ENCODE assay signal across 8 mouse cellular contexts in the genomic region with DNA sequence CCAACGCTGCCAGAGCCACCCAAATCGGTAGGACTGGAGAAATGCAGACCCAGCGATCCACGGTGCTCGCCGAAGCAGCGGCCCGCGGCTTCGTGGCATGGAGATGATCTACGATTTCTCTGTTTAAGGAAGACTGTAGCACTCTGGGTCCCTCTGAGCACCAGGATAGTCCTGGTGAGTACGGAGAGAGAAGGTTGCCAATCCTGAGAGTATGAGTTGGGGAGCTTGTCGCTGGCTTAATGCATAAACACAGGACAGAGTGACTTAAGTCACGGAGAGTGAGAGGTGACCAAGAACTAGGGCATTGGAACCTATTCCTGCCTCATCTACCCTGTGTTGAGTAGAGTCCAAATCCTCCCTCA. TPM values are rescaled to one million over a fixed set of nuclear protein-coding genes. Genes with fewer than 3 reads are reported as not detected.
A peak's percentile ranks its signal among the peaks of the same experiment; 100 is the strongest.
DNase-seq lines count a peak whose midpoint lies in the region; ATAC-seq and TF ChIP-seq lines count a peak whose summit lies in the region.

No protein-coding gene starts in this region.

- H3K4me1 ChIP-seq in heart, embryonic 15.5 days (replicated peaks): peaks cover 19% of the 10 kb centered on the region
- peaks cover 39% of the 10 kb centered on the region for H3K4me1 ChIP-seq in G1E (ENCODE audit: insufficient read depth, low read depth, low read length)
- H3K4me1 ChIP-seq in hindbrain, embryonic 10.5 days (replicated peaks): peaks cover 28% of the 10 kb centered on the region
- peaks cover 27% of the 10 kb centered on the region for H3K4me1 ChIP-seq in midbrain, embryonic 10.5 days

- peak overlapping the region; percentile 90 for H3K9ac ChIP-seq in heart, embryonic 15.5 days

- 1% methylated on average over 14 of the region's 14 CpGs for WGBS in heart, embryonic 15.5 days
- under 1% methylated on average over 14 of the region's 14 CpGs for WGBS in hindbrain, embryonic 10.5 days
- under 1% methylated on average over 14 of the region's 14 CpGs for WGBS in midbrain, embryonic 10.5 days

- peak overlapping the region; percentile 97 for H3K27ac ChIP-seq in heart, embryonic 15.5 days
- peak overlapping the region; percentile 93 for H3K27ac ChIP-seq in hindbrain, embryonic 10.5 days
- peak overlapping the region; percentile 96 for H3K27ac ChIP-seq in midbrain, embryonic 10.5 days (replicated peaks)

- H3K36me3 ChIP-seq in heart, embryonic 15.5 days: peaks cover 38% of the 10 kb centered on the region
- peaks cover 83% of the 10 kb centered on the region for H3K36me3 ChIP-seq in G1E (replicated peaks)
- peaks cover 58% of the 10 kb centered on the region for H3K36me3 ChIP-seq in hindbrain, embryonic 10.5 days
- peaks cover 63% of the 10 kb centered on the region for H3K36me3 ChIP-seq in midbrain, embryonic 10.5 days

- ATAC-seq in heart, embryonic 15.5 days (replicated peaks; ENCODE audit: insufficient number of reproducible peaks, insufficient read depth, low FRiP score, low read depth): peak; percentile 12; the same call in 1 of the 2 replicates
- ATAC-seq in G1E (ENCODE audit: extremely low read depth, insufficient number of reproducible peaks, low FRiP score, poor library complexity, severe bottlenecking): no peak
- no peak for ATAC-seq in monocyte, adult 5-6 weeks (replicated peaks; ENCODE audit: insufficient number of reproducible peaks, low FRiP score, low TSS enrichment, poor library complexity, severe bottlenecking)

- peak overlapping the region; percentile 84 for H3K4me2 ChIP-seq in heart, embryonic 15.5 days

- H3K4me3 ChIP-seq in heart, embryonic 15.5 days: peak overlapping the region; percentile 89
- H3K4me3 ChIP-seq in G1E (ENCODE audit: low read depth, low read length): peak overlapping the region; percentile 86
- peak overlapping the region; percentile 77 for H3K4me3 ChIP-seq in hindbrain, embryonic 10.5 days
- peak overlapping the region; percentile 95 for H3K4me3 ChIP-seq in midbrain, embryonic 10.5 days

- no peak for TF ChIP-seq CTCF in G1E (IDR thresholded peaks at IDR 0.05; ENCODE audit: low read depth, low read length)

- no peaks in the 10 kb centered on the region for H3K27me3 ChIP-seq in heart, embryonic 15.5 days
- no peaks in the 10 kb centered on the region for H3K27me3 ChIP-seq in G1E (ENCODE audit: insufficient read depth, low read length)
- no peaks in the 10 kb centered on the region for H3K27me3 ChIP-seq in hindbrain, embryonic 10.5 days (ENCODE audit: insufficient read depth, poor library complexity, severe bottlenecking)
- H3K27me3 ChIP-seq in midbrain, embryonic 10.5 days (ENCODE audit: low read depth, poor library complexity, severe bottlenecking): no peaks in the 10 kb centered on the region

- DNase-seq in heart, adult 18-20 months: no peak
- no peak for DNase-seq in G1E (ENCODE audit: low spot score)
- DNase-seq in hindbrain, embryonic 10.5 days (ENCODE audit: low spot score): no peak
- no peak for DNase-seq in midbrain, embryonic 10.5 days (ENCODE audit: low spot score)
- no peak for DNase-seq in adrenal gland, postnatal 25 days
- no peak for DNase-seq in adrenal gland, adult (ENCODE audit: inconsistent age in 2 of 2, low spot score in 1 of 2)

- no peaks in the 10 kb centered on the region for H3K9me3 ChIP-seq in heart, embryonic 15.5 days (replicated peaks)
- H3K9me3 ChIP-seq in G1E (replicated peaks): no peaks in the 10 kb centered on the region
- H3K9me3 ChIP-seq in hindbrain, embryonic 10.5 days: no peaks in the 10 kb centered on the region
- H3K9me3 ChIP-seq in midbrain, embryonic 10.5 days (replicated peaks): no peaks in the 10 kb centered on the region

RNA-seq across cellular contexts. Expression of a gene that starts 19.9 kb away (rescaled TPM):
- polyA plus RNA-seq in heart, embryonic 15.5 days (2015; fragmentation: Nextera tagmentation; extraction: Ambion mirVana): 11.6 and 15.9 TPM in 2 replicates
- total RNA-seq in heart, adult 18-20 months (2021): 10 to 100 TPM; 12.5 to 14.2 TPM
- total RNA-seq in G1E (2014; fragmentation: Nextera tagmentation) (48.6 and 48.9 TPM in 2 replicates), G1E (2017) (14.1 and 15.3 TPM in 2 replicates)
- 87.9 and 89.8 TPM in 2 replicates for polyA plus RNA-seq in G1E (2012)
- 35.8 and 36.8 TPM in 2 replicates for polyA plus RNA-seq in hindbrain, embryonic 10.5 days (2016; fragmentation: Nextera tagmentation; extraction: Ambion mirVana)
- 36.4 and 37.7 TPM in 2 replicates for polyA plus RNA-seq in midbrain, embryonic 10.5 days (2016; fragmentation: Nextera tagmentation; extraction: Ambion mirVana)
- 18.8 and 23.9 TPM in 2 replicates for total RNA-seq in adrenal gland, postnatal 25 days (2021)
- 8.6 to 18.8 TPM (median 11.6 TPM) in 3 replicates for total RNA-seq in monocyte, adult 5-6 weeks (2017)

RNA-seq across cellular contexts. Expression of a gene that starts 34.4 kb away (rescaled TPM):
- 5.9 and 6.9 TPM in 2 replicates for polyA plus RNA-seq in heart, embryonic 15.5 days (2015; fragmentation: Nextera tagmentation; extraction: Ambion mirVana)
- 1 to 10 TPM; 2.5 to 3.2 TPM for total RNA-seq in heart, adult 18-20 months (2021)
- total RNA-seq in G1E (2014; fragmentation: Nextera tagmentation) (4.5 and 4.7 TPM in 2 replicates), G1E (2017) (3.0 and 4.2 TPM in 2 replicates)
- 0.03 and 0.07 TPM in 2 replicates for polyA plus RNA-seq in G1E (2012)
- 8.0 and 9.1 TPM in 2 replicates for polyA plus RNA-seq in hindbrain, embryonic 10.5 days (2016; fragmentation: Nextera tagmentation; extraction: Ambion mirVana)
- 9.5 and 11.3 TPM in 2 replicates for polyA plus RNA-seq in midbrain, embryonic 10.5 days (2016; fragmentation: Nextera tagmentation; extraction: Ambion mirVana)
- 4.6 and 5.9 TPM in 2 replicates for total RNA-seq in adrenal gland, postnatal 25 days (2021)
- 1.5 to 5.2 TPM (median 1.7 TPM) in 3 replicates for total RNA-seq in monocyte, adult 5-6 weeks (2017)

RNA-seq across cellular contexts. Expression of a gene that starts 34.7 kb away (rescaled TPM):
- polyA plus RNA-seq in heart, embryonic 15.5 days (2015; fragmentation: Nextera tagmentation; extraction: Ambion mirVana): 0.20 and 0.66 TPM in 2 replicates
- under 1 TPM; 0.31 to 0.47 TPM for total RNA-seq in heart, adult 18-20 months (2021)
- total RNA-seq in G1E (2014; fragmentation: Nextera tagmentation) (not detected in 2 replicates), G1E (2017) (0.12 and 0.71 TPM in 2 replicates)
- not detected in 2 replicates for polyA plus RNA-seq in G1E (2012)
- 0.17 TPM in 1 of 2 replicates, not detected in the other for polyA plus RNA-seq in hindbrain, embryonic 10.5 days (2016; fragmentation: Nextera tagmentation; extraction: Ambion mirVana)
- polyA plus RNA-seq in midbrain, embryonic 10.5 days (2016; fragmentation: Nextera tagmentation; extraction: Ambion mirVana): 0.09 and 0.14 TPM in 2 replicates
- total RNA-seq in adrenal gland, postnatal 25 days (2021): 0.48 and 0.55 TPM in 2 replicates
- 35.2 to 49.8 TPM (median 49.4 TPM) in 3 replicates for total RNA-seq in monocyte, adult 5-6 weeks (2017)

RNA-seq across cellular contexts. Expression of a gene that starts 55.7 kb away (rescaled TPM):
- 81.0 and 88.9 TPM in 2 replicates for polyA plus RNA-seq in heart, embryonic 15.5 days (2015; fragmentation: Nextera tagmentation; extraction: Ambion mirVana)
- total RNA-seq in heart, adult 18-20 months (2021): 10 to 100 TPM; 39.1 to 43.4 TPM
- total RNA-seq in G1E (2014; fragmentation: Nextera tagmentation): 27.9 and 29.4 TPM in 2 replicates
- 34.9 and 35.7 TPM in 2 replicates for total RNA-seq in G1E (2017)
- polyA plus RNA-seq in G1E (2012): 10.2 and 13.3 TPM in 2 replicates
- 110 and 138 TPM in 2 replicates for polyA plus RNA-seq in hindbrain, embryonic 10.5 days (2016; fragmentation: Nextera tagmentation; extraction: Ambion mirVana)
- 108 and 127 TPM in 2 replicates for polyA plus RNA-seq in midbrain, embryonic 10.5 days (2016; fragmentation: Nextera tagmentation; extraction: Ambion mirVana)
- total RNA-seq in adrenal gland, postnatal 25 days (2021): 74.2 and 87.8 TPM in 2 replicates
- 5.6 to 17.7 TPM (median 6.0 TPM) in 3 replicates for total RNA-seq in monocyte, adult 5-6 weeks (2017)

RNA-seq across cellular contexts. Expression of a gene that starts 56.8 kb away (rescaled TPM):
- 8.8 and 11.4 TPM in 2 replicates for polyA plus RNA-seq in heart, embryonic 15.5 days (2015; fragmentation: Nextera tagmentation; extraction: Ambion mirVana)
- total RNA-seq in heart, adult 18-20 months (2021): 10 to 100 TPM; 11.1 to 12.0 TPM
- total RNA-seq in G1E (2014; fragmentation: Nextera tagmentation) (11.7 and 14.8 TPM in 2 replicates), G1E (2017) (10.7 and 12.9 TPM in 2 replicates)
- polyA plus RNA-seq in G1E (2012): 7.4 and 8.4 TPM in 2 replicates
- polyA plus RNA-seq in hindbrain, embryonic 10.5 days (2016; fragmentation: Nextera tagmentation; extraction: Ambion mirVana): 13.4 and 16.1 TPM in 2 replicates
- 16.2 and 18.1 TPM in 2 replicates for polyA plus RNA-seq in midbrain, embryonic 10.5 days (2016; fragmentation: Nextera tagmentation; extraction: Ambion mirVana)
- 10.4 and 11.4 TPM in 2 replicates for total RNA-seq in adrenal gland, postnatal 25 days (2021)
- total RNA-seq in monocyte, adult 5-6 weeks (2017): 4.3 to 8.3 TPM (median 5.5 TPM) in 3 replicates

Comparison
In these comparisons a context has a peak if more than half of its experiments do, and no peak if none do; other contexts are left out.
1. RNA of a gene that starts 34.7 kb away (total RNA-seq): 35.2 to 49.8 TPM in monocyte, adult 5-6 weeks; 0.12 to 0.71 TPM in G1E, 0.48 to 0.55 TPM in adrenal gland, postnatal 25 days and 0.31 to 0.47 TPM in heart, adult 18-20 months; every median in the first group is over 10 times any median in the second.
2. Peak in every context shown above with its lines, with median percentiles within 50 percentile points of each other: H3K27ac ChIP-seq and H3K4me3 ChIP-seq.